Mouse (Mus musculus): ENCODE data around the gene Gm3285.

- no peak for TF ChIP-seq POLR2A (IDR thresholded peaks at IDR 0.05; ENCODE audit: extremely low read depth, insufficient read depth, low read length)
- TF ChIP-seq CTCF (IDR thresholded peaks at IDR 0.05; ENCODE audit: extremely low read depth, insufficient read depth, low read length) = no peak
Observed at GRCm38 (mm10) chr10:77902211-77902893, 40.6 kb downstream of the Gm3285 start, which contains the start of gene Lrrc3.
